Mouse (Mus musculus) embryonic facial prominence, embryonic 12.5 days (tissue): ENCODE data around the gene Trim65. TPM values are rescaled to one million over a fixed set of nuclear protein-coding genes. Genes with fewer than 3 reads are reported as not detected.
"Not testable (repeated sequence)": the region's sequence is repeated elsewhere in the genome, so short reads cannot be mapped to it uniquely, and the experiment has no call there.

Experiments
- ATAC-seq: fragments of 200-750 bp; cut with Nextera tagmentation; 2 replicates; pipeline ENCODE4 v1.8.0; 2017; ENCODE audit not compliant: insufficient number of reproducible peaks, insufficient read depth, low FRiP score, low TSS enrichment
- H3K27ac ChIP-seq: fragments of 300-500 bp; sonication (generic); 2 replicates; pipeline ENCODE4 v1.5.1; 2016; ENCODE audit warnings: mild to moderate bottlenecking
- H3K27me3 ChIP-seq: fragments of 300-500 bp; sonication (generic); 2 replicates; pipeline ENCODE4 v1.6.1; 2016; ENCODE audit warnings: mild to moderate bottlenecking, moderate library complexity
- H3K36me3 ChIP-seq: fragments of 300-500 bp; sonication (generic); 2 replicates; pipeline ENCODE4 v1.6.1; 2016; ENCODE audit warnings: mild to moderate bottlenecking
- H3K4me1 ChIP-seq: fragments of 300-500 bp; sonication (generic); 2 replicates; pipeline ENCODE4 v1.6.1; 2016
- H3K4me2 ChIP-seq: fragments of 300-500 bp; sonication (generic); replicated peaks from 2 replicates; pipeline ENCODE4 v1.6.1; 2016; ENCODE audit warnings: mild to moderate bottlenecking, moderate library complexity
- H3K4me3 ChIP-seq: fragments of 300-500 bp; sonication (generic); 2 replicates; pipeline ENCODE4 v1.5.1; 2016; ENCODE audit warnings: mild to moderate bottlenecking
- H3K9ac ChIP-seq: fragments of 300-500 bp; sonication (generic); 2 replicates; pipeline ENCODE4 v1.6.1; 2016; ENCODE audit warnings: mild to moderate bottlenecking, moderate library complexity
- H3K9me3 ChIP-seq: fragments of 300-500 bp; sonication (generic); 2 replicates; pipeline ENCODE4 v1.6.1; 2016; ENCODE audit warnings: mild to moderate bottlenecking, moderate library complexity
- whole genome bisulfite sequencing: fragments of 180-500 bp; shearing (Covaris S2); methylation state at CpG from one replicate; pipeline ENCODE4 v1.1.7; 2016; 5-methylcytosine and 5-hydroxymethylcytosine counted together
- polyA plus RNA-seq: library from polyadenylated mRNA; unstranded; fragments of >200 nt; fragmentation: Nextera tagmentation; extraction: Ambion mirVana; gene quantifications from 2 replicates; pipeline ENCODE4 v1.2.1, GENCODE M21; 2016

The Trim65 gene
- polyA plus RNA-seq, 1 experiment from 2014 or later, result 2.3 TPM

DNA sequence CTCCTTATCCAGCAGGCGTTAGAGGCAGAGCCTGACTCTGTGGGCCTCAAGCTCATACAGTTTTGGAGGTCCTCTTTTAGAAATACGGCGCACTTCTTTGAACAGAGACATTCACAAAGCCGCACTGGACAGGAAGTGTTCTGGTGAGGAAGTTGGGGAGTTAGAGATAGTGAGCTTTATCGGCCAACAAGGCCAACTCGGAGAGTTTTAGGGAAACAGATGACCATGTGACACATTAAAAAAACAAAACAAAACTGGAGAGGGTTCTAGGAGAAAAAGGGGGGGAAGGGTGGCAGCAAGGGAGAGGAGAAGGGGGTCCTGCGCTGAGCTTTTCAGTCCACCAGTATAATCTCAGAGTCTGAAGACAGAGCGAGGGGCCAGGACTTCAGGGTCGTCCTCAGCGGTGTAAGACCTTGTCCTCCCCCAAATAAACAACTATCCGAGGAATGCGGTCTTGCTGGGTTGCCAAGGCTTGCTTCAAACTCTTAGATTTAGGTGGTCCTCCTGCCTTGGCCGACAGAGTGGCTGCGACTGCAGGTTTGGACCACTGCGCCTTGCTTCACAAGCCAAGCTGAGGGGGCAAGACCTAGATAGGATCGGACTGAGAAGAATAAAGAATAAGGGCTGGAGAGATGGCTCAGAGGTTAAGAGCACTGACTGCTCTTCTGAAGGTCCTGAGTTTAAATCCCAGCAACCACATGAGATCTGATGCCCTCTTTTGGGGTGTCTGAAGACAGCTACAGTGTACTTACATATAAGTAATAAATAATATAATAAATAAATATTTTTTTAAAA, 37.0 kb downstream of the Trim65 start:
- Histone ChIP-seq H3K4me1 (0 out of 2 replicates have a peak, but pooled peaks cover 2% of the 10 kb centered on the region), H3K4me3 (no peak overlapping the region), H3K36me3 (no peaks in the 10 kb centered on the region), H3K4me2 (no peak overlapping the region), H3K27me3 (no peaks in the 10 kb centered on the region), H3K27ac (no peak overlapping the region), H3K9me3 (peaks cover 3% of the 10 kb centered on the region; the same call in 1 of the 2 replicates), H3K9ac (no peak overlapping the region)
- WGBS, result 58% methylated on average over 16 of the region's 16 CpGs
- no peak for ATAC-seq

DNA sequence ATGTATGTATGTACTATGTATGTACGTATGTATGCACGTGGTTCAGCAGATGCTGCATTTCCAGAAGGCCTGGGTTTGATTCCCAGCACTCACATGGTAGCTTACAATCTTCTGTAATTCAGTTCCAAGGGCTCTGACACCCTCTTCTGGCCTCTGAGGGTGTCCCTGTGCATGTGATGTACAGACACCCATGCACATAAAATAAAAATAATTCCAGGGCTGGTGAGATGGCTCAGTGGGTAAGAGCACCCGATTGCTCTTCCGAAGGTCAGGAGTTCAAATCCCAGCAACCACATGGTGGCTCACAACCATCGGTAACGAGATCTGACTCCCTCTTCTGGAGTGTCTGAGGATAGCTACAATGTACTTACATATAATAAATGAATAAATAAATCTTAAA, 38.0 kb downstream of the Trim65 start:
- H3K27ac ChIP-seq, H3K9me3 ChIP-seq, H3K36me3 ChIP-seq, H3K9ac ChIP-seq, H3K27me3 ChIP-seq, ATAC-seq, H3K4me2 ChIP-seq, H3K4me3 ChIP-seq, H3K4me1 ChIP-seq: not testable (repeated sequence)
- 87% methylated on average over 6 of the region's 6 CpGs for WGBS

DNA sequence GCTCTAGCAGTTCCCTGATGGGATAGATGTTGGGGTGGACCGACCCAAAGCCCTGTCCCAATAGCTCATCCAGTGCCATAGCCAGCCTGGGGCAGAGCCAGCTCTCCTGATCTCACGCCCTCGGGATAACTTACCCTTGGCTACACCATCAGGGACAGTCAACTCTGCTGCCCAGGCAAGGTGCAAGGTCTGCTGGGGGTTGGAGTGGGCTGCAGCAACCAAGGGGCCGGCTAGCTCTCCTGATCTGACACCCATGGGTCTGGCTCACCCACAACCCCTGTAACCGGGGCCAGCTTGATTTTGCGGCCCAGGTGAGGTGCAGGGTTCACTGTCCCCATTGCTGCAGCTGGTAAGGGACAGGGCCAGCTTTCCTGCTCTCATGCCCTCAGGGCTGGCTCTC, 39.3 kb downstream of the Trim65 start:
- Histone ChIP-seq H3K9ac (no peak overlapping the region), H3K4me3 (no peak overlapping the region), H3K4me1 (peaks cover 8% of the 10 kb centered on the region; the same call in 1 of the 2 replicates), H3K27me3 (no peaks in the 10 kb centered on the region), H3K9me3 (no peaks in the 10 kb centered on the region; the same call in 1 of the 2 replicates), H3K4me2 (no peak overlapping the region), H3K27ac (no peak overlapping the region), H3K36me3 (no peaks in the 10 kb centered on the region)
- 85% methylated on average over 6 of the region's 6 CpGs for WGBS
- no peak for ATAC-seq

DNA sequence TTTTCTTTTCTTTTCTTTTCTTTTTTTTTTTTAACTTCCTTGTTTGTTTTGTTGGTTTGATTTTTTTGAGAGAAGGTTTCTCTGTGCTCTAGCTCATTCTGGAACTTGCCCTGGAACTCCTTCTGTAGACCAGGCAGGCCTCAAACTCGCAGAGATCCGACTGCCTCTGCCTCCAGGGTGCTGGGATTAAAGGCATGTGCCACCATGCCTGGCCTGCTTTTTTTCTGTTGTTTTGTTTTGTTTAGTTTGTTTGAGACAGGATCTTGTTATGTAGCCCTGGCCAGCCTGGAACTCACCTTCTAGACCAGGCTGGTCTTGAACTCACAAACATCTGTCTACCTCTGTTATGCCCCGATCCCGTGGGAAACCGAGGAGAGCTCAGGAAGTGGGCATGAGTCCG, 41.4 kb downstream of the Trim65 start:
- Histone ChIP-seq H3K4me1 (peaks cover 16% of the 10 kb centered on the region), H3K27me3 (no peaks in the 10 kb centered on the region), H3K9me3 (no peaks in the 10 kb centered on the region), H3K9ac (no peak overlapping the region), H3K4me2 (no peak overlapping the region), H3K4me3 (no peak overlapping the region), H3K36me3 (no peaks in the 10 kb centered on the region; the same call in 1 of the 2 replicates), H3K27ac (no peak overlapping the region)
- WGBS, result 85% methylated on average over 6 of the region's 6 CpGs
- ATAC-seq, result no peak

DNA sequence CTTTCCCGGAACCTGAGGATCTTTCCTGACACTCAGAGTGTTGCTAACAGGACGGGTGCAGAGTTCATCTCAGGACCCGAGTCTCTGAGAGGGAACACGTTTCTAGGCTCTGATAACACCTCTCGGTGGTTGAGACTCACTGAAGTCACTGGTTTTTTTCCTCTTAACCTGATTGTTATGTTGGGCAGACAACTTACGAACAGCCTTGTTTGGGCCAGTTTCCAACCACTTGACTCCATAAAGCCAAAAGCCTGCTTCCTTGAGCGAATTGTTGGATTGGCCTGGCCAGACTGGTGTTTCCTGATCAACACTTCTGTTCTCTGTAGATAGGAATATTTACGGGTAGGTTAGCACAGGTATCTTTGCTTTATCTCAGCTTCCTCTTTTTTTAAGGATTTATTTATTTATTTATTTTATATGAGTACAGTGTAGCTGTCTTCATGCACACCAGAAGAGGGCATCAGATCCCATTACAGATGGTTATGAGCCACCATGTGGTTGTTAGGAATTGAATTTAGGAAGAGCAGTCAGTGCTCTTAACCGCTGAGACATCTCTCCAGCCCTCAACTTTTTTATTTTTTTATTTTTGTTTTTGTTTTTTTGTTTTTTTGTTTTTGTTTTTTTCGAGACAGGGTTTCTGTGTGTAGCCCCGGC, 42.1 kb downstream of the Trim65 start:
- WGBS, result 83% methylated on average over 11 of the region's 11 CpGs
- Histone ChIP-seq H3K4me1 (peaks cover 16% of the 10 kb centered on the region), H3K9ac (no peak overlapping the region), H3K4me2 (no peak overlapping the region), H3K27me3 (no peaks in the 10 kb centered on the region), H3K4me3 (no peak overlapping the region), H3K27ac (no peak overlapping the region), H3K36me3 (peaks cover 3% of the 10 kb centered on the region), H3K9me3 (no peaks in the 10 kb centered on the region)
- no peak for ATAC-seq

DNA sequence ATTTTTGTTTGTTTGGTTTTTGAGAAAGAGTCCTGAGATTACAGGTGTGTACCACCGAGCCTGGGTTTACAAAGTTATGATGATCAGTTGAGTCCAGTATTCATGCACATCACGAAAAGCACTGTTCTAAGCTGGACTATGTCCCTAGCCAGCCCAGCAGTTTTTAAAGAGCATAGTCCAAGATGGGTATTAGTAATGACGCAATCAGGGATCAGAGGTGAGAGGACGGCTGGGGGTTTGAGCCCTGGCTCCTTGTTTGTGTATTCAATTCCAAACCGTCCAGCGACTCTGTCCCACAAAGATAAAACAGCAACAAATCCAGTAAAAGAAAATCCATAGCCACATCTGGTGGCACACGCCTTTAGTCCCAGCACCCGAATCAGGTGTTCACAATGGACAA, 42.7 kb downstream of the Trim65 start:
- H3K27me3 ChIP-seq, result no peaks in the 10 kb centered on the region
- WGBS, result 83% methylated on average over 8 of the region's 8 CpGs
- peaks cover 16% of the 10 kb centered on the region for H3K4me1 ChIP-seq
- H3K27ac ChIP-seq, result no peak overlapping the region
- H3K9me3 ChIP-seq, result no peaks in the 10 kb centered on the region
- H3K4me2 ChIP-seq, result peak overlapping the region; percentile 61
- H3K4me3 ChIP-seq, result peak overlapping the region; percentile 42; the same call in 1 of the 2 replicates
- no peak for ATAC-seq
- peaks cover 10% of the 10 kb centered on the region for H3K36me3 ChIP-seq
- H3K9ac ChIP-seq, result no peak overlapping the region

DNA sequence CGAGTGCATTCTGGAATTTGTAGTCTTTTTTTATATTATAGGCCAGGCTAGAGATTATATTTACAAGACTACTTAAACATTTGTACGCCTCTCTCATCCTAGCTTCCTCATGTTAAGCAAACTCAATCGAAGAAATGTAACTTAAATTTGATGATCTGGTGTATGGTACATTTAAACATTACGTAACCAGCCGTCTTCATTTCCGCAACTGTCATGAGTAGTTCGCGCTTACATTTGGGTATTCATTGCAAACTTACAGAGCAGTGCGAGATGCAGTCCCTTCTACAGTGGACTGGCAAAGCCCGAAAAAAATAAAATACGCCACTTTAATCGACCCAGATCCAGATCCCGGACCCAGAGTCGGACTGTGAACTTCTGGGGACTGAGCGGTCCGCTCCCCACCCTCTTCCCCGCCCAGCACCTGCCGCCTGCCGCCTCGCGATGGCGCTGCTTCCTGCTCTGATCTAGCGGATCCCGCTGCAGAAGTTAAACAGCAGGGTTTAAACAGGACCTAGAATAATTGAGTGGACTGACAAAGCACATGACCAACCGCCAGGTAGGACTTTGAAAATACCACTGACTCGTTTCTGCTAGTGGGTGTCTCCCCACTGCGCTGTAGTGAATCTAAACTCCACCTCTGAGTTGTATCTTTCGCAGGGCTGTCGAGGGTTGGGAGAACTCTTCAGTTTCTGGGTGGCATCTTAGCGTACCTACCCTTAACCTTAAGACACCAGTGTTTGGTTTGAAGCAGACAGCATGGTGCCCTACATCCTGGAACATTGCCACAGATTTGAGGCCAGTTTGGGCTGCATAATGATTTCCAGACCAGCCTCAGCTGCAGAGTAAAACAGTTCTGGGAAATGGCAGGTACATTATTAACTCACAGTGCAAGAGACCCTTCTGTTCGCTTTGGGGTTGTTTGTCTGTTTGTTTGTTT, 43.5 kb downstream of the Trim65 start:
- Histone ChIP-seq H3K4me2 (peak overlapping the region; percentile 61), H3K9me3 (no peaks in the 10 kb centered on the region), H3K4me3 (peak overlapping the region; percentile 42), H3K27ac (peak overlapping the region; percentile 79), H3K36me3 (peaks cover 15% of the 10 kb centered on the region), H3K4me1 (peaks cover 16% of the 10 kb centered on the region), H3K27me3 (no peaks in the 10 kb centered on the region), H3K9ac (peak overlapping the region; percentile 38; the same call in 1 of the 2 replicates)
- ATAC-seq, result peak; percentile 62
- WGBS, result 3% methylated on average over 31 of the region's 31 CpGs

DNA sequence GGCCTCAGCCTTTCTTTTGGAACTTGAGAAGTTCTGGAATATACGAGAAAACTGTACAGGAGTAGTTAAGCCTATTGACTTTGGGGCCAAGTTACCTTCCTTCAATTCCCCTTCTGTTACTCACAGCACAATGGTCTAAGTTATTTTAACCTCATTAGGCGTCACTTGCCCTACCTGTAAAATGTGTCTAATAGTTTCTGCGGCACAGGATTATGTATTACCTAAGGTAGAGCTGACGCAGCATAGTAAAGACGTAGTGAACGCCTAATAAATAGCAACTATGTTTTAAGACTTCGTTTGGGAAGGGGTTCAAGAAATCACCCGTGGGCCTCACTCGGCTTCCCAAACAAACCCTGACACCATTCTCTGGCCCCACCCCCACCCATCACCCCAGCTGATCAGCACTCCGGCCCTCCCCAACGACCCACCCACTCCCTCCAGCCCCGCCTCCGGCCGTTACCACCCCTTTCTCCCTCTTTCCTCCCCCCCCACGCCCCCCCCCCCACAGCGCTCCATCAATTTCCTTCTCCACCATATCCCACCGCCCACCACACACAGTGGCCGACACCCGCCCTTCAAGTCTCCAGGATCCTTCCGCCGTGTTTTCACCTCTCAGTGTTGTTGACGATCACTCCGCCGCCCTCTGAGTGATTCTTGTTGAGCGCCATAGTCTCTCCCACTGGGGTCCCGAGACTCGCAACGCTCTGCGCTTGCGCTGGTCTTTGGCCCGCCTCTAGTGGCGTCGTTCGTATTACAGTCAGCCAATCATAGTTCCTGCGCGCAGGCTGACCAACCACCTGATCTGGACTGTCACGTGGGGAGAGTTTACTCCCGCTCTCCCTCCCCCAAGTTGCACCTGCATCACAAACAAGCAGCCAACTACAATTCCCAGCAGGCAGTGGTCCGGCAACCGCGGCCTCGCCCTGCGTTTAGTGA, 44.4 kb downstream of the Trim65 start, which contains the start of gene Wbp2:
Gene Wbp2 (minus strand): TSS at position 738 of the 936 bp plus-strand sequence.
- Histone ChIP-seq H3K9me3 (no peaks in the 10 kb centered on the region), H3K27me3 (no peaks in the 10 kb centered on the region), H3K9ac (peak within 1 kb of the TSS; percentile 38), H3K4me3 (peak within 1 kb of the TSS; percentile 42), H3K4me1 (peaks cover 16% of the 10 kb centered on the region), H3K36me3 (peaks cover 23% of the 10 kb centered on the region), H3K4me2 (peak within 1 kb of the TSS; percentile 61), H3K27ac (peak within 1 kb of the TSS; percentile 79)
- WGBS, result 5% methylated on average over 41 of the region's 43 CpGs
- peak; percentile 94 for ATAC-seq

DNA sequence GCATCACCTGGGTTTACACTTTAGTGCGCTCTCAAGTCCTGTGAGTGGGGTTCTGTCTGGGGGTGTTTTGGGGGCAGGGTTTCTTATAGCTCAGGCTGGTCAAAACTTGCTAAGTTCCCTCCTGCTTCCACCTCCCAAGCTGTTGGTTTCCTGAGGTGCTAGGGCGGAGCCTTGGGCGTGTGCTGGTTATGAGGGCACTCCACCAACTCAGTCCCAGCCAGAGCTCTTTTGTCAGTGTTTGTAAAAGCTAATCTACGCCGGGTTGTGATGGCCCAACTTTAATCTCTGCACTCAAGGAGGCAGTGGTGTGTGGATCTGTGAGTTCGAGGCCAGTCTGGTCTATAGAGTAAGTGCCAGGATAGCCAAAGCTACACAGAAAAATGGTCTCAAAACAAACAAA, 46.8 kb downstream of the Trim65 start:
- H3K4me1 ChIP-seq, result peaks cover 18% of the 10 kb centered on the region
- H3K9ac ChIP-seq, result no peak overlapping the region
- no peak for ATAC-seq
- H3K27me3 ChIP-seq, result no peaks in the 10 kb centered on the region
- peaks cover 47% of the 10 kb centered on the region for H3K36me3 ChIP-seq
- no peak overlapping the region for H3K4me3 ChIP-seq
- H3K27ac ChIP-seq, result no peak overlapping the region
- no peak overlapping the region for H3K4me2 ChIP-seq
- 89% methylated on average over 6 of the region's 6 CpGs for WGBS
- no peaks in the 10 kb centered on the region for H3K9me3 ChIP-seq

DNA sequence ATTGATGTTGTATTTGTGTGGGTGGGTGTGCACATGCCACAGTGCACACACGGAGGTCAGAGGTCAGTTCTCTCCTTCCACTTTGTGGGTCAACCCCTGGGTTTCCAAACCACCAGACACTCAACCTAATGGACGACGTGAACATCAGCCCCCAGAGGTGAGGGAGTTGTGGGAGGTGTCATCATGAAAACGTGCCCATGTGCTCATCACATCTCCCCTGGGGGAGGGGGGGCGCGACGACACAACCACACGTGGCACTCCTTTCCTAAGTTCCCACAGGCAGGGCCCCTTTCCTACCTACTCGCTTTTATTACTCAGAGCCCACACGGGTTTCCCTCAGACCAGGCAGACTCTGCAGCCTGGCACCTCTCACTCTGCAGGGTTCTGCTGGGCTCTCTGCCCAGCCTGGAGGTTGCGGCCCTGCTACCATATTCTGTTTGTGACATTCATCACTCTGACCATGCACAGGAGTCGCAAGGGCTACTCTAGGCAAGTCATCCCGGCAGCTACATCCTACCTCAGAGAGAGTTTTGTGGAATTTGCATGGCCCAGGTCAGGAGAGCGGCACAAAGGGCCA, 47.7 kb downstream of the Trim65 start:
- Histone ChIP-seq H3K9me3 (no peaks in the 10 kb centered on the region), H3K4me2 (no peak overlapping the region), H3K4me1 (peaks cover 23% of the 10 kb centered on the region), H3K27me3 (no peaks in the 10 kb centered on the region), H3K4me3 (no peak overlapping the region), H3K9ac (no peak overlapping the region), H3K36me3 (peaks cover 51% of the 10 kb centered on the region), H3K27ac (no peak overlapping the region)
- no peak for ATAC-seq
- WGBS, result 88% methylated on average over 14 of the region's 14 CpGs
